Comparison of ENCODE assay signal across 19 mouse cellular contexts in the genomic region with DNA sequence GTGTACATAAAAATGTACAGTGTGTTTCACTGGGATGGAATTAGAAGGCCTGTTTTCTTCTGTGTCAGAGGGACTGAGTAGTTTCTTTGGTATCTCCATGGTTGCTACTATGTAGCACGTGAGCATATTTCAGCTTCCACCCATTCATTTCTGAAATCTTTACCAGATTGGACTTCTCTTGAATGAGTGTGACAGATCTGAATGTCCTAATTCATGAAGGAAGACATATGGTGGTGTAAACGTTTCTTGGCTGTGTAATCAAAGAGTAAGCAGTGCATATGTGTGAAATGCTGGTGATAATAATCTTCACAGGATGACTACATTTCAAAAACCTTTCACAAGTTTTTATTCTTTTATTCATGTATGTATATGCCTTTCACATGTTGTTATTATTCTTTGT. TPM values are rescaled to one million over a fixed set of nuclear protein-coding genes. Genes with fewer than 3 reads are reported as not detected.
DNase-seq lines count a peak whose midpoint lies in the region; ATAC-seq and TF ChIP-seq lines count a peak whose summit lies in the region.
"Had no signal": no experiment of that assay in that cellular context is flagged by ENCODE, and none has a peak within 500 bp of the region (broad histone marks: within the 10 kb centered on the region; RNA-seq: fewer than 3 reads in every experiment).

No protein-coding gene starts in this region.

- WGBS in heart, embryonic 12.5 days = 63% methylated on average over 2 of the region's 2 CpGs
- 41% methylated on average over 2 of the region's 2 CpGs for WGBS in lung, postnatal 0 days
- WGBS in lung, adult 2 months = 53% methylated on average over 2 of the region's 2 CpGs

- H3K4me1 ChIP-seq in heart, embryonic 12.5 days (replicated peaks) = peaks cover 13% of the 10 kb centered on the region
- H3K4me1 ChIP-seq in lung, postnatal 0 days (ENCODE audit: insufficient read depth, low read depth, low read length) = no peaks in the 10 kb centered on the region
- no peaks in the 10 kb centered on the region for H3K4me1 ChIP-seq in lung, adult 2 months (ENCODE audit: control insufficient read depth, insufficient read depth, low read length)

- TF ChIP-seq CTCF in lung, postnatal 0 days (IDR thresholded peaks at IDR 0.05) = no peak
- TF ChIP-seq CTCF in lung, adult 2 months (IDR thresholded peaks at IDR 0.05; ENCODE audit: insufficient read depth, low read length) = no peak
- no peak for TF ChIP-seq CTCF in brain, embryonic 14.5 days (IDR thresholded peaks at IDR 0.05; ENCODE audit: borderline replicate concordance, extremely low read depth, insufficient read depth, insufficient read length)
- no peak for TF ChIP-seq CTCF in layer of hippocampus, adult 2 months (conservative IDR thresholded peaks at IDR 0.05)

- no peak for TF ChIP-seq POLR2A in lung, adult 2 months (IDR thresholded peaks at IDR 0.05; ENCODE audit: borderline replicate concordance, extremely low read depth, low read depth, low read length)
- no peak for TF ChIP-seq POLR2A in brain, embryonic 14.5 days (IDR thresholded peaks at IDR 0.05; ENCODE audit: borderline replicate concordance, extremely low read depth, insufficient read depth, insufficient read length, poor library complexity, severe bottlenecking)

- no peak overlapping the region for H3K27ac ChIP-seq in heart, embryonic 12.5 days (ENCODE audit: poor library complexity, severe bottlenecking)
- no peak overlapping the region for H3K27ac ChIP-seq in lung, postnatal 0 days (ENCODE audit: low read length)
- no peak overlapping the region for H3K27ac ChIP-seq in layer of hippocampus, adult 2 months
- H3K27ac ChIP-seq: embryonic facial prominence, embryonic 10.5 days; embryonic facial prominence, embryonic 12.5 days; forebrain, embryonic 13.5 days had no signal

- H3K9me3 ChIP-seq in heart, embryonic 12.5 days (replicated peaks) = no peaks in the 10 kb centered on the region
- no peaks in the 10 kb centered on the region for H3K9me3 ChIP-seq in lung, postnatal 0 days (ENCODE audit: low read length)
- H3K9me3 ChIP-seq: embryonic facial prominence, embryonic 10.5 days; embryonic facial prominence, embryonic 12.5 days; forebrain, embryonic 13.5 days had no signal

- no peak overlapping the region for H3K4me2 ChIP-seq in heart, embryonic 12.5 days
- no peak overlapping the region for H3K4me2 ChIP-seq in lung, postnatal 0 days (replicated peaks; ENCODE audit: low read depth, low read length)
- H3K4me2 ChIP-seq: embryonic facial prominence, embryonic 12.5 days; forebrain, embryonic 13.5 days had no signal

- H3K36me3 ChIP-seq in heart, embryonic 12.5 days = no peaks in the 10 kb centered on the region
- no peaks in the 10 kb centered on the region for H3K36me3 ChIP-seq in lung, postnatal 0 days (ENCODE audit: insufficient read depth, low read length)
- H3K36me3 ChIP-seq: embryonic facial prominence, embryonic 10.5 days; embryonic facial prominence, embryonic 12.5 days had no signal

- no peak for TF ChIP-seq EP300 in lung, postnatal 0 days (IDR thresholded peaks at IDR 0.05)

- no peak overlapping the region for H3K9ac ChIP-seq in heart, embryonic 12.5 days
- H3K9ac ChIP-seq in lung, postnatal 0 days (replicated peaks; ENCODE audit: low read depth) = no peak overlapping the region
- H3K9ac ChIP-seq: embryonic facial prominence, embryonic 12.5 days; forebrain, embryonic 13.5 days; forebrain, postnatal 0 days had no signal

- DNase-seq in heart, adult 11 months = peak; percentile 1
- peak; percentile 31 for DNase-seq in lung, postnatal 0 days (ENCODE audit: low spot score)
- DNase-seq in lung, adult 2 months = no peak
- peak; percentile 64 for DNase-seq in brain, embryonic 14.5 days (ENCODE audit: low read depth)
- DNase-seq in layer of hippocampus, adult 2 months (ENCODE audit: low spot score in 2 of 2) = no peak
- DNase-seq: adrenal gland, adult 2 months; adrenal gland, postnatal 10 days; adrenal gland, postnatal 25 days; cerebellum, adult 11-12 months; cerebellum, adult 2 months; cerebellum, adult 9-10 months; cerebellum, postnatal 10 days; cerebellum, postnatal 25 days; forebrain, postnatal 0 days had no signal

- ATAC-seq in heart, embryonic 12.5 days (ENCODE audit: insufficient number of reproducible peaks, low FRiP score) = no peak
- no peak for ATAC-seq in lung, postnatal 0 days
- ATAC-seq: forebrain, embryonic 13.5 days; forebrain, postnatal 0 days had no signal

- no peaks in the 10 kb centered on the region for H3K27me3 ChIP-seq in heart, embryonic 12.5 days (replicated peaks)
- H3K27me3 ChIP-seq in lung, postnatal 0 days (replicated peaks; ENCODE audit: insufficient read depth, low read length) = no peaks in the 10 kb centered on the region

- H3K4me3 ChIP-seq in heart, embryonic 12.5 days = no peak overlapping the region
- H3K4me3 ChIP-seq in lung, postnatal 0 days (ENCODE audit: low read depth, low read length) = no peak overlapping the region
- H3K4me3 ChIP-seq in lung, adult 2 months (replicated peaks; ENCODE audit: extremely low read depth, low read depth, low read length) = no peak overlapping the region
- H3K4me3 ChIP-seq in layer of hippocampus, adult 2 months = no peak overlapping the region
- H3K4me3 ChIP-seq: embryonic facial prominence, embryonic 10.5 days; embryonic facial prominence, embryonic 12.5 days; forebrain, embryonic 13.5 days had no signal

RNA-seq across cellular contexts. Expression of gene Pard3, which starts 3.9 kb away (rescaled TPM):
- 26.2 and 30.3 TPM in 2 replicates for polyA plus RNA-seq in heart, embryonic 12.5 days (2016; fragmentation: Nextera tagmentation; extraction: Ambion mirVana)
- polyA plus RNA-seq in lung, postnatal 0 days (2015; fragmentation: Nextera tagmentation; extraction: Ambion mirVana) = 13.2 and 16.2 TPM in 2 replicates
- polyA plus RNA-seq in lung, adult 2 months (2012; rRNA removed) = 52.8 and 58.8 TPM in 2 replicates
- 26.0 and 35.1 TPM in 2 replicates for polyA plus RNA-seq in brain, embryonic 14.5 days (2012; rRNA removed)
- total RNA-seq in layer of hippocampus, adult 2 months (2021) = 10 to 100 TPM; 26.1 to 28.1 TPM
- total RNA-seq: MEL had no signal

Comparison
In these comparisons a context has a peak if more than half of its experiments do, and no peak if none do; other contexts are left out.
1. DNase-seq: peak in heart, adult 11 months (single experiment), lung, postnatal 0 days (single experiment) and brain, embryonic 14.5 days (single experiment); none in lung, adult 2 months (single experiment) and layer of hippocampus, adult 2 months (0 of 2).